ENCODE assay signal across 8 mouse cellular contexts in the genomic region with DNA sequence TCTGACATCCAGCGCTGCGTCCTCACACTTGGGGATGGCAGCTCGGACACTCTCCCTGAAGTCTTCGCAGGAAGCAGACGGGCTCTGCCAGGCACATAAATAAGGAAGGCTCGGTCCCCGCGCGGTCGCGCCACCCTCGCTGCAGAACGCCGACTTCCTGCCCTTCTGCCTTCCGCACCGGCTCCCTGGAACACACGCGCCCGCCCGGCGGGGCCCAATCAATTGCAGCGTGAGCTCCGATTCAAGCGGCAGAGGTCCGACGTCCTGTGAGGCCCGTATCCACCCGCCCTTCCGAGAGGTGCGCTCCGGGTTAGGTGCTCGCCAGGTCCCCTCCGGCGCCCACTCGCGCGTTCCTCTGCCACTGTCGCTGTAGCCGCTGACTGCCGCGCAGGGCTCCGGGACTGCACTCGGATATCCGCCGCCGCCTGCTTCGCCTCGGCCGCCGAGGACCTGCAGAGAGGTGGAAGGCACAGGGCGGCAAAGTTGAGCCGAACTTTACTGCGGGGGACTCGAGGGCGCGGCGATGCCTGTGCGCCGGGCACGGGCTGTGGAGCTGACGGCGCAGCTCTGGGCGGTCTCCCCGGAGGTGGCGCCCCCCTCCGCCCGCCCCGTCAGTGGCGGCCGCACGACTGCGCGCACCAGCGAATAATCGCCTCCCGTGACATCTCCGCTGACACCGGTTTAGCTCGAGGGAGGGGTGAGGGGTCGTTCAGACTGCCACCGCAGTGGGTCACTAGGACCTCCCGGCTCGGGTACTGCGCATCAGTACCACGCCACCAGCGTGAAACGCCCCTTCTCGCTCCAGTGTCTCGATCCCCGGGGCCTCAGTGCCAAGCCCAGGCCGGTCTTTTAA. TPM values are rescaled to one million over a fixed set of nuclear protein-coding genes. Genes with fewer than 3 reads are reported as not detected.
DNase-seq lines count a peak whose midpoint lies in the region; ATAC-seq lines count a peak whose summit lies in the region.

No protein-coding gene starts in this region.

- peak overlapping the region; percentile 86 to 91 for H3K27ac ChIP-seq in heart, embryonic 14.5 days (replicated peaks in 1 of 2; ENCODE audit: control insufficient read depth in 1 of 2, insufficient read depth in 1 of 2, low read depth in 2 of 2, low read length in 2 of 2)
- H3K27ac ChIP-seq in limb, embryonic 10.5 days, result peak overlapping the region; percentile 70

- H3K36me3 ChIP-seq in heart, embryonic 14.5 days (ENCODE audit: control insufficient read depth, insufficient read depth, low read length), result peaks cover 7% of the 10 kb centered on the region; the same call in 1 of the 2 replicates
- no peaks in the 10 kb centered on the region for H3K36me3 ChIP-seq in limb, embryonic 10.5 days

- H3K4me1 ChIP-seq in heart, embryonic 14.5 days (ENCODE audit: control insufficient read depth in 2 of 2, insufficient read depth in 2 of 2, low read length in 2 of 2), result peaks cover 26 to 37% of the 10 kb centered on the region in 2 experiments
- peaks cover 36% of the 10 kb centered on the region for H3K4me1 ChIP-seq in limb, embryonic 10.5 days

- no peaks in the 10 kb centered on the region for H3K9me3 ChIP-seq in heart, embryonic 14.5 days (ENCODE audit: control insufficient read depth, low read length)
- no peaks in the 10 kb centered on the region for H3K9me3 ChIP-seq in limb, embryonic 10.5 days (replicated peaks)

- peak overlapping the region; percentile 82 to 83 for H3K4me3 ChIP-seq in heart, embryonic 14.5 days (ENCODE audit: control insufficient read depth in 1 of 2, insufficient read depth in 1 of 2, low read depth in 1 of 2, low read length in 2 of 2)
- H3K4me3 ChIP-seq in limb, embryonic 10.5 days, result peak overlapping the region; percentile 73

- H3K4me2 ChIP-seq in heart, embryonic 14.5 days (ENCODE audit: low read length), result peak overlapping the region; percentile 100

- no peaks in the 10 kb centered on the region for H3K27me3 ChIP-seq in heart, embryonic 14.5 days (ENCODE audit: control insufficient read depth, insufficient read depth, low read length)
- peaks cover 84% of the 10 kb centered on the region for H3K27me3 ChIP-seq in limb, embryonic 10.5 days (ENCODE audit: low read depth, poor library complexity, severe bottlenecking)

- peak overlapping the region; percentile 85 for H3K9ac ChIP-seq in heart, embryonic 14.5 days (ENCODE audit: low read length)

- peak; percentile 41 for ATAC-seq in heart, embryonic 14.5 days (ENCODE audit: insufficient number of reproducible peaks, insufficient read depth, low FRiP score, low read depth)
- peak; percentile 36 for ATAC-seq in megakaryocyte-erythroid progenitor cell, adult 5-6 weeks (replicated peaks; ENCODE audit: low FRiP score, low TSS enrichment, poor library complexity, severe bottlenecking)

- DNase-seq in A20 (ENCODE audit: low read depth, low spot score), result peak; percentile 56
- peak; percentile 70 to 73 for DNase-seq in CD8-positive naive resting alpha-beta T cell, adult 2 months (ENCODE audit: low read depth in 2 of 2, low spot score in 2 of 2)
- DNase-seq in embryo, embryonic 9.5 days (ENCODE audit: extremely low spot score), result peak; percentile 55
- DNase-seq in limb, embryonic 10.5 days (ENCODE audit: low spot score), result peak; percentile 72
- peak; percentile 82 to 86 for DNase-seq in spleen, postnatal 10 days (ENCODE audit: low spot score in 2 of 2)
- no peak for DNase-seq in layer of hippocampus, postnatal 14 days (ENCODE audit: low spot score in 2 of 2)

- WGBS in heart, embryonic 14.5 days, result under 1% methylated on average over 91 of the region's 91 CpGs
- under 1% methylated on average over 90 of the region's 91 CpGs for WGBS in limb, embryonic 10.5 days

RNA-seq across cellular contexts. Expression of a gene that starts 1.3 kb away (rescaled TPM):
- polyA plus RNA-seq in heart, embryonic 14.5 days (2014; fragmentation: Nextera tagmentation; extraction: Ambion mirVana), result 29.0 and 33.7 TPM in 2 replicates
- polyA plus RNA-seq in limb, embryonic 10.5 days (2016; fragmentation: Nextera tagmentation; extraction: Ambion mirVana), result 2.0 TPM in 2 replicates
- total RNA-seq in megakaryocyte-erythroid progenitor cell, adult 5-6 weeks (2014; fragmentation: Nextera tagmentation), result 24.9 and 30.2 TPM in 2 replicates
- total RNA-seq in megakaryocyte-erythroid progenitor cell, adult 5-6 weeks (2017), result 17.4 and 23.4 TPM in 2 replicates
- 1 to 10 TPM; 2.4 to 2.7 TPM for total RNA-seq in layer of hippocampus, postnatal 14 days (2021)

RNA-seq across cellular contexts. Expression of a gene that starts 11.9 kb away (rescaled TPM):
- 13.3 and 13.6 TPM in 2 replicates for polyA plus RNA-seq in heart, embryonic 14.5 days (2014; fragmentation: Nextera tagmentation; extraction: Ambion mirVana)
- polyA plus RNA-seq in limb, embryonic 10.5 days (2016; fragmentation: Nextera tagmentation; extraction: Ambion mirVana), result 2.8 and 3.8 TPM in 2 replicates
- total RNA-seq in megakaryocyte-erythroid progenitor cell, adult 5-6 weeks (2014; fragmentation: Nextera tagmentation), result 1.4 and 2.5 TPM in 2 replicates
- total RNA-seq in megakaryocyte-erythroid progenitor cell, adult 5-6 weeks (2017), result 0.65 TPM in 1 of 2 replicates, not detected in the other
- 10 to 100 TPM; 20.2 to 21.5 TPM for total RNA-seq in layer of hippocampus, postnatal 14 days (2021)

Comparison
In these comparisons a context has a peak if more than half of its experiments do, and no peak if none do; other contexts are left out.
1. DNase-seq: peak in A20 (single experiment), CD8-positive naive resting alpha-beta T cell, adult 2 months (2 of 2), embryo, embryonic 9.5 days (single experiment), limb, embryonic 10.5 days (single experiment) and spleen, postnatal 10 days (2 of 2); none in layer of hippocampus, postnatal 14 days (0 of 2).
2. RNA of a gene that starts 1.3 kb away (total RNA-seq): 17.4 to 30.2 TPM in megakaryocyte-erythroid progenitor cell, adult 5-6 weeks; 2.4 to 2.7 TPM in layer of hippocampus, postnatal 14 days; every median in the first group is over 4 times any median in the second.
3. RNA of a gene that starts 11.9 kb away (total RNA-seq): 20.2 to 21.5 TPM in layer of hippocampus, postnatal 14 days; 0.65 to 2.5 TPM in megakaryocyte-erythroid progenitor cell, adult 5-6 weeks; every median in the first group is over 4 times any median in the second.